Mouse (Mus musculus): Measurements from ENCODE around the gene Arhgef3.

Arhgef3 gene

GRCm38 (mm10) chr14:27114362-27115274 is at the start of gene Arhgef3:
Gene Arhgef3, plus strand, starts transcription at chr14:27114899.
- peak; percentile 78 to 81 for DNase-seq

GRCm38 (mm10) chr14:27066171-27066929 is 48.3 kb upstream of the Arhgef3 start:
- no peak for DNase-seq

- DNase-seq = no peak
Measured at GRCm38 (mm10) chr14:27067866-27068271, 46.8 kb upstream of the Arhgef3 start.

GRCm38 (mm10) chr14:27069434-27070097 is 45.1 kb upstream of the Arhgef3 start:
- DNase-seq = no peak

GRCm38 (mm10) chr14:27070128-27070527 is 44.6 kb upstream of the Arhgef3 start:
- DNase-seq = no peak

- peak; percentile 47 to 69 for DNase-seq
Measured at GRCm38 (mm10) chr14:27070758-27071157, 43.9 kb upstream of the Arhgef3 start.

- DNase-seq = peak; percentile 41 to 51
Measured at GRCm38 (mm10) chr14:27071985-27072384, 42.7 kb upstream of the Arhgef3 start.

GRCm38 (mm10) chr14:27075084-27075483 is 39.6 kb upstream of the Arhgef3 start:
- DNase-seq = no peak

GRCm38 (mm10) chr14:27075909-27076521 is 38.7 kb upstream of the Arhgef3 start:
- no peak for DNase-seq

GRCm38 (mm10) chr14:27076522-27076920 is 38.2 kb upstream of the Arhgef3 start:
- no peak for DNase-seq

- no peak for DNase-seq
Measured at GRCm38 (mm10) chr14:27081536-27082275, 33.0 kb upstream of the Arhgef3 start.

- no peak for DNase-seq
Measured at GRCm38 (mm10) chr14:27085471-27085870, 29.2 kb upstream of the Arhgef3 start.

GRCm38 (mm10) chr14:27085999-27086398 is 28.7 kb upstream of the Arhgef3 start:
- DNase-seq = no peak

GRCm38 (mm10) chr14:27094247-27094646 is 20.5 kb upstream of the Arhgef3 start:
- no peak for DNase-seq

GRCm38 (mm10) chr14:27096133-27096532 is 18.6 kb upstream of the Arhgef3 start:
- no peak for DNase-seq

- peak; percentile 75 to 81 for DNase-seq
Measured at GRCm38 (mm10) chr14:27096779-27097178, 17.9 kb upstream of the Arhgef3 start.

GRCm38 (mm10) chr14:27101735-27102134 is 13.0 kb upstream of the Arhgef3 start:
- DNase-seq = peak; percentile 39 to 64

- no peak for DNase-seq
Measured at GRCm38 (mm10) chr14:27102720-27103119, 12.0 kb upstream of the Arhgef3 start.

GRCm38 (mm10) chr14:27105731-27106457 is 8.8 kb upstream of the Arhgef3 start:
- DNase-seq = no peak

- DNase-seq = peak; percentile 71 to 72
Measured at GRCm38 (mm10) chr14:27108748-27109504, 5.8 kb upstream of the Arhgef3 start.
